Mouse (Mus musculus) olfactory bulb, adult 2 months (tissue): ENCODE results near the gene Lztr1. TPM values are rescaled to one million over a fixed set of nuclear protein-coding genes. Genes with fewer than 3 reads are reported as not detected.

ENCODE experiments used
- H3K27ac ChIP-seq: fragments of 200-500 bp; 2 replicates; pipeline ENCODE4 v1.5.1; 2012; ENCODE audit warnings: low read depth, low read length; ENCODE audit not compliant: insufficient read depth
- H3K4me1 ChIP-seq: fragments of 200-500 bp; 2 replicates; pipeline ENCODE4 v1.6.1; 2012; ENCODE audit warnings: low read length; ENCODE audit not compliant: control insufficient read depth, insufficient read depth
- H3K4me3 ChIP-seq: fragments of 200-500 bp; 2 replicates; pipeline ENCODE4 v1.5.1; 2012; ENCODE audit warnings: mild to moderate bottlenecking, low read depth, low read length, moderate library complexity; ENCODE audit not compliant: insufficient read depth
- CTCF ChIP-seq: fragments of 200-500 bp; IDR thresholded peaks from 2 replicates; pipeline ENCODE4 v1.5.1; 2012; ENCODE audit warnings: low read depth, mild to moderate bottlenecking, low read length, moderate library complexity; ENCODE audit not compliant: insufficient read depth
- POLR2A ChIP-seq: fragments of 200-500 bp; IDR thresholded peaks from 2 replicates; pipeline ENCODE4 v1.6.1; 2012; ENCODE audit warnings: mild to moderate bottlenecking, low read depth, low read length, moderate library complexity; ENCODE audit not compliant: insufficient read depth
- WGBS: fragments of 180-500 bp; shearing (Covaris S2); methylation state at CpG from one replicate; pipeline ENCODE4 v1.1.7; 2018; 5-methylcytosine and 5-hydroxymethylcytosine counted together
- polyA plus RNA-seq: library from polyadenylated mRNA; stranded (reverse); fragments of >200 nt; gene quantifications from 2 replicates; pipeline ENCODE4 v1.2.4, GENCODE M21; 2012; ENCODE audit warnings: low replicate concordance; ENCODE audit not compliant: missing spikeins, insufficient read depth, insufficient read length

The Lztr1 gene
- polyA plus RNA-seq, 1 experiment, result not detected

DNA sequence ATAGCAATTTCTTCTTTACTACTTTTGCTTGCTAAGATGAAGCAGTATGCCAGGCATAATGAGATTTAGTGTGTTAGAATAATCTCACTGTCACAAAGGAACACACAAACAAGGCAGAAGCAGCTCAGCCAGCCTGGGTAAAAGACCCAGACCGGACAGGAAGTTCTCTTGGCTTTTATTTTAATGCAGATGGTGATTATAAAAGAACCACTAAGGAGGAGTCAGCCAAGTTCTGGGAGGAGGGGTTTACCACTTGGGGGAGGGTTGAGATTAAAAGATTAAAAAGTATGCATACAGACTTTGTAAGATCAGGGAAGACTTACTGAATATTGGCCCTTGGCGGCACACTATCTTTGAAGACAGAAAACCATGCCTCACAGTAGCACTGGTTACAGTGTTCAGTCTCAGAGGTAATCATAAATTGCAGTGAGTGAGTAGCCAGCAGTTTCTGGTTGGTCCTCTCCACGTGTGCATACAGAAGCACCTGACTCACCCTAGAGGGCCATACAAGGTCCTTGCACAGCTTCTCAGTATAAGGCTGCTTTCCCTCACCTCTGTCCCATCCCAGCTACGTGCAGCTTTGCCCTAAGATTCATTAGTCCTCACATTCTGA lies 30.1 kb upstream of the Lztr1 start:
- no peak overlapping the region for H3K4me3 ChIP-seq
- no peak overlapping the region for H3K27ac ChIP-seq
- TF ChIP-seq POLR2A, result no peak
- no peak for TF ChIP-seq CTCF
- H3K4me1 ChIP-seq, result no peaks in the 10 kb centered on the region; the same call in 1 of the 2 replicates
- 60% methylated on average over 4 of the region's 4 CpGs for WGBS

- 96% methylated on average over 2 of the region's 2 CpGs for WGBS
- Histone ChIP-seq H3K27ac (no peak overlapping the region), H3K4me3 (no peak overlapping the region), H3K4me1 (peaks cover 5% of the 10 kb centered on the region; the same call in 1 of the 2 replicates)
- TF ChIP-seq CTCF (no peak), POLR2A (no peak)
Observed at GRCm38 (mm10) chr16:17481465-17481864, 27.0 kb upstream of the Lztr1 start.

DNA sequence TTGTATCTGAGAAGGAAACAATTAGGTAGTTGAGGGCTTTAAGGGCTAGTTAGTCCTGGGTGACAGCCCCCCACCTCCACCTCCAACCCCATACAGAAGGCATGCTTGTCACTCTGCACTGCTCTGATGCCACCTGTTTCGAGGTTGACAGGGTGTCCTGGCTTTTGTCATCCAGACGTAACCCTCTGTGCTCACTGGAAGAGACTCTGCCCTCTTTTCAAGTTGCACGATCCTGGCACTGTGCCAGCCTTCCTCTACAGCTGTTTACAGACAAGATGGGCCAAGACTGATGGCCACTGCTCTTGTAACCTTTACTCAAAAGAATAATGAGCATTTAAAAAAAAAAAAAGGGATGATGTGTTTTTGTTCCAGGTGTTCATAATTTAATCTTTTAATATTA lies 22.0 kb upstream of the Lztr1 start:
- TF ChIP-seq POLR2A (no peak), CTCF (no peak)
- H3K27ac ChIP-seq, result no peak overlapping the region
- 22% methylated on average over 3 of the region's 3 CpGs for WGBS
- no peak overlapping the region for H3K4me3 ChIP-seq
- H3K4me1 ChIP-seq, result peaks cover 16% of the 10 kb centered on the region

DNA sequence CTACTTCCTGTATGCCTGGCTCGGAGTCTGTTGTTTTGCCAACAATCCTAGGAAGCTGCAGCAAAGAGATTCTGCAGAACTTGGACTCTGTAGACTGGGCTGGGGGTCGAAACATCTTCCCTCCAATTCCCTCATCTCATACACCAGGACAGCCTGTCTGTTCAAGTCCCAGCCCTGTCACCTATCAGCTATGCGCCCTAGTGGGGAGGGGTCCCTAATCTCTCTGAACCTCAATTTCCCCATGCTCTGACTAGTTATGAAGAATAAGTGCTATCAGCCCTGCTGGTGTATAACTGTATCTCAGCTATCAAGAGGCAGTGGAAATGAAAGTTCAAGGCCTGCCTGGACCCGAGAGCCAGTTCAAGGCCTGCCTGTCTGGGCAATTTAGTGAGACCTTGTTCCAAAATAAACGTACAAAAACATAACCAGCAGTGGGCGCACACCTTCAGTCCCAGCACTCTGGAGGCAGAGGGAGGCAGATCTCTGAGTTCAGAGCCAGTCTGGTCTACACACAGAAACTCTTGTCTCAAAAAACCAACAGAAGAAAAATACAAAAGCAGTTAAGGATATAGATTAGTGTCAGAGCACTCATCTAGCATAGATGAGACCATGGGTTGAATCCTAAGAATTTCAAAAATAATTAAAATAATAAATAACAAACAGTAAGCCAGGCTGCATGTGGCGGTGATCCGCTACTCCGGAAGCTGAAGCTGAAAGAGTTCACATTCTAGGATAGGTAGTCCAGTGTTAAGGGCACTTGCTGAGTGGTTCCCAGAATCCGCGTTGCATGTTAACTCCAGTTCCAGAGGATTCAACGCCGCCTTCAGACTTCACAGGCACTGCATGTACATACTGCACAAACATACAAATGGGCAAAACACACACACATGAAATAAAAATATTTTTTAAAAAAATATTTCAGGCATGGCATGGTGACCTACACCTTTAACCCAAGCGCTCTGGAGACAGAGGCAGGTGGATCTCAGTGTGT lies 19.7 kb upstream of the Lztr1 start:
- Histone ChIP-seq H3K4me1 (peaks cover 16% of the 10 kb centered on the region), H3K27ac (no peak overlapping the region), H3K4me3 (peak overlapping the region; percentile 52)
- WGBS, result 57% methylated on average over 14 of the region's 14 CpGs
- TF ChIP-seq POLR2A, result no peak
- TF ChIP-seq CTCF, result no peak

GRCm38 (mm10) chr16:17489469-17490111 lies 18.9 kb upstream of the Lztr1 start, which contains the start of gene Aifm3:
TSS of gene Aifm3 (plus strand) at chr16:17489611.
- 4% methylated on average over 47 of the region's 47 CpGs for WGBS
- H3K27ac ChIP-seq, result no peak within 1 kb of the TSS
- H3K4me3 ChIP-seq, result peak within 1 kb of the TSS; percentile 52
- H3K4me1 ChIP-seq, result peaks cover 13% of the 10 kb centered on the region
- TF ChIP-seq CTCF (no peak), POLR2A (no peak)

GRCm38 (mm10) chr16:17491154-17491553 lies 17.3 kb upstream of the Lztr1 start:
- H3K4me3 ChIP-seq, result no peak overlapping the region
- peaks cover 16% of the 10 kb centered on the region for H3K4me1 ChIP-seq
- TF ChIP-seq POLR2A, result no peak
- TF ChIP-seq CTCF, result no peak
- H3K27ac ChIP-seq, result 0 out of 2 replicates have a peak overlapping the region, but pooled peaks have one; percentile 25
- 76% methylated on average over 5 of the region's 5 CpGs for WGBS

- TF ChIP-seq CTCF (no peak), POLR2A (no peak)
- peaks cover 24% of the 10 kb centered on the region for H3K4me1 ChIP-seq
- 0 out of 2 replicates have a peak overlapping the region, but pooled peaks have one; percentile 55 for H3K27ac ChIP-seq
- 53% methylated on average over 5 of the region's 5 CpGs for WGBS
- no peak overlapping the region for H3K4me3 ChIP-seq
Observed at GRCm38 (mm10) chr16:17491896-17492561, 16.5 kb upstream of the Lztr1 start.

GRCm38 (mm10) chr16:17496499-17497305 lies 11.8 kb upstream of the Lztr1 start:
- H3K4me1 ChIP-seq, result peaks cover 25% of the 10 kb centered on the region

More at GRCm38 (mm10) chr16:17496499-17497305, 11.8 kb upstream of the Lztr1 start:
- 4% methylated on average over 2 of the region's 2 CpGs for WGBS
- Histone ChIP-seq H3K27ac (peak overlapping the region; percentile 80), H3K4me3 (no peak overlapping the region)
- TF ChIP-seq POLR2A, result no peak
- no peak for TF ChIP-seq CTCF
